Mouse (Mus musculus) midbrain, embryonic 16.5 days (tissue): ENCODE measurements at regions not wholly inside any gene's neighbourhood (a gene's known extent, or its start where the extent isn't known, plus 50 kb on each side); places are given as distances from the start of the nearest gene placed in this dataset.
A peak's percentile ranks its signal among the peaks of the same experiment; 100 is the strongest.

Experiments
- ATAC-seq: fragments of 200-750 bp; cut with Nextera tagmentation; 2 replicates; pipeline ENCODE4 v1.8.0; 2017; ENCODE audit warnings: moderate TSS enrichment
- H3K27ac ChIP-seq: fragments of 300-500 bp; sonication (generic); 2 replicates; pipeline ENCODE4 v1.5.1; 2014; ENCODE audit warnings: mild to moderate bottlenecking, low read length, mixed read lengths
- H3K27me3 ChIP-seq: fragments of 300-500 bp; sonication (generic); 2 replicates; pipeline ENCODE4 v1.6.1; 2014; ENCODE audit warnings: low read depth, low read length, mixed read lengths; ENCODE audit not compliant: control insufficient read depth, insufficient read depth
- H3K36me3 ChIP-seq: fragments of 300-500 bp; sonication (generic); 2 replicates; pipeline ENCODE4 v1.6.1; 2014; ENCODE audit warnings: mild to moderate bottlenecking, low read length, moderate library complexity, mixed read lengths; ENCODE audit not compliant: control insufficient read depth, insufficient read depth
- H3K4me1 ChIP-seq: fragments of 300-500 bp; sonication (generic); 2 replicates; pipeline ENCODE4 v1.6.1; 2014; ENCODE audit warnings: mild to moderate bottlenecking, low read length, mixed read lengths; ENCODE audit not compliant: control insufficient read depth, insufficient read depth
- H3K4me2 ChIP-seq: fragments of 300-500 bp; sonication (generic); 2 replicates; pipeline ENCODE4 v1.6.1; 2014; ENCODE audit warnings: mild to moderate bottlenecking, low read length, mixed read lengths
- H3K4me3 ChIP-seq: fragments of 300-500 bp; sonication (generic); 2 replicates; pipeline ENCODE4 v1.5.1; 2014; ENCODE audit warnings: low read depth, mild to moderate bottlenecking, low read length, moderate library complexity, mixed read lengths
- H3K9ac ChIP-seq: fragments of 300-500 bp; sonication (generic); 2 replicates; pipeline ENCODE4 v1.6.1; 2014; ENCODE audit warnings: low read depth, low read length, mixed read lengths
- H3K9me3 ChIP-seq: fragments of 300-500 bp; sonication (generic); replicated peaks from 2 replicates; pipeline ENCODE4 v1.6.1; 2014; ENCODE audit warnings: mild to moderate bottlenecking, low read length, mixed read lengths; ENCODE audit not compliant: control insufficient read depth, poor library complexity, severe bottlenecking
- WGBS: fragments of 180-500 bp; shearing (Covaris S2); extraction: QIAGEN DNeasy Blood & Tissue Kit; methylation state at CpG from one replicate; pipeline ENCODE4 v1.1.7; 2014; 5-methylcytosine and 5-hydroxymethylcytosine counted together

GRCm38 (mm10) chr2:106149701-106150100 lies 146.4 kb upstream of the Dnajc24 start:
- Histone ChIP-seq H3K27ac (no peak overlapping the region), H3K9ac (no peak overlapping the region), H3K9me3 (no peaks in the 10 kb centered on the region), H3K4me2 (no peak overlapping the region), H3K27me3 (no peaks in the 10 kb centered on the region), H3K4me1 (no peaks in the 10 kb centered on the region), H3K36me3 (no peaks in the 10 kb centered on the region), H3K4me3 (no peak overlapping the region)
- 26% methylated on average over 3 of the region's 3 CpGs for WGBS
- ATAC-seq = no peak

DNA sequence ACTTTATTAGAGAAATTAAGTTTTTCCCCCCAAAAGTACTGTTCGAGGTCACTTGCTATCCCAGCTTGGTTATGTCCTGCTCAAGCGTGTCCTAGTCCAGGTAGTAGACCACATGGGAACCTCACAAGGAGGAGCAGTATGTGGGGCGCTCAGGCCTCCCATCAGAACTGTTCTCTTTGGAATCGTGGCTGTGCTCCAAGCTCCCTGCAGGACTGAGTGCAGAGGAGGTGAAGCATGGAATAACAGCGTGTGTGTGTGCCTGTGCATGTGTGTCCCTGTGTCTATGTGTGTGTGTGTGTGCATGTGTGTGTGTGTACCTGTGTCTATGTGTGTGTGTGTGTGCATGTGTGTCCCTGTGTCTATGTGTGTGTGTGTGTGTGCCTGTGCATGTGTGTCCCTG lies 137.6 kb upstream of the Dnajc24 start:
- Histone ChIP-seq H3K4me3 (no peak overlapping the region), H3K4me1 (no peaks in the 10 kb centered on the region), H3K36me3 (no peaks in the 10 kb centered on the region), H3K9me3 (no peaks in the 10 kb centered on the region), H3K27ac (no peak overlapping the region), H3K27me3 (no peaks in the 10 kb centered on the region), H3K9ac (no peak overlapping the region), H3K4me2 (no peak overlapping the region)
- ATAC-seq = no peak
- 86% methylated on average over 5 of the region's 5 CpGs for WGBS

DNA sequence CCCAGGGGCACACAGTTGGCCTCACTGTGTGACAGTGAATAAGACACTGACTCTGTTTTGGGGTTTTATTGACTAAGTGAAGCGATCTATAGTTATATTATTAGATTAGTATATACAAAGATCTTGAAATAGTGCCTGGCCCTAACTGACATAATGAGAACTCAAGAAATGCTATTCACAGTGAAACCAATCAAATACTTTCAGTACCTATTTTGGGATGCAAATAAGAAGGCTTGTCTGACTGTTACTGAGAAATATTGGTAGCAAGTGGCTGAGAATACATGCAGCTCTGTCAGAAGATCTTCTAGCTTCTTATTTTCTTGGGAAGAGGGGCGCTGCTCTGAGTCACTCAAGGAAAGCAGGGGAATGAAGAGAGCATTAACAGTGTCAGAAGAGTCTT lies 97.7 kb upstream of the Dnajc24 start:
- Histone ChIP-seq H3K4me2 (no peak overlapping the region), H3K4me1 (no peaks in the 10 kb centered on the region), H3K9ac (no peak overlapping the region), H3K27ac (no peak overlapping the region), H3K4me3 (no peak overlapping the region), H3K9me3 (no peaks in the 10 kb centered on the region), H3K27me3 (no peaks in the 10 kb centered on the region), H3K36me3 (no peaks in the 10 kb centered on the region)
- no peak for ATAC-seq
- 94% methylated on average over 2 of the region's 2 CpGs for WGBS

DNA sequence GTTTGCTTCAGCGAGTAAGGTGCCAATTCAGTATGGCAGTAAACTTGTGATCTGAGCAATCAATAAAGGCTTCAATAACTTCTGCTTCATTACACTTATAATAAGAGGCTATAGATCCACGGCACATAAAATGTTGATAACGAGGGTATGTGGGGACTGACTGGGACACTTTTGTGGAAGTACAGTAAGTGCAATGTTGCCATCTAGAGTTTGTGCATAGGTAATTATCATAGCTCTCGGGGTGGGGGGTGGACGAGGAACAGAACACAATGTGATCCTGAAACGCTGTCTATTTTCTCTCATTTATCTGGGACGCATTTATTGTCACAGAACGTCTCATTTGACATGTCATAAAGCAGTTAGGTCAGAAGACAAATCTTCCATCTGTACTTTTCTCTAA lies 82.8 kb upstream of the Dnajc24 start:
- Histone ChIP-seq H3K36me3 (no peaks in the 10 kb centered on the region), H3K9me3 (no peaks in the 10 kb centered on the region), H3K27me3 (no peaks in the 10 kb centered on the region; the same call in 1 of the 2 replicates), H3K4me3 (no peak overlapping the region), H3K9ac (no peak overlapping the region), H3K27ac (no peak overlapping the region), H3K4me2 (no peak overlapping the region), H3K4me1 (no peaks in the 10 kb centered on the region)
- 29% methylated on average over 8 of the region's 8 CpGs for WGBS
- no peak for ATAC-seq

DNA sequence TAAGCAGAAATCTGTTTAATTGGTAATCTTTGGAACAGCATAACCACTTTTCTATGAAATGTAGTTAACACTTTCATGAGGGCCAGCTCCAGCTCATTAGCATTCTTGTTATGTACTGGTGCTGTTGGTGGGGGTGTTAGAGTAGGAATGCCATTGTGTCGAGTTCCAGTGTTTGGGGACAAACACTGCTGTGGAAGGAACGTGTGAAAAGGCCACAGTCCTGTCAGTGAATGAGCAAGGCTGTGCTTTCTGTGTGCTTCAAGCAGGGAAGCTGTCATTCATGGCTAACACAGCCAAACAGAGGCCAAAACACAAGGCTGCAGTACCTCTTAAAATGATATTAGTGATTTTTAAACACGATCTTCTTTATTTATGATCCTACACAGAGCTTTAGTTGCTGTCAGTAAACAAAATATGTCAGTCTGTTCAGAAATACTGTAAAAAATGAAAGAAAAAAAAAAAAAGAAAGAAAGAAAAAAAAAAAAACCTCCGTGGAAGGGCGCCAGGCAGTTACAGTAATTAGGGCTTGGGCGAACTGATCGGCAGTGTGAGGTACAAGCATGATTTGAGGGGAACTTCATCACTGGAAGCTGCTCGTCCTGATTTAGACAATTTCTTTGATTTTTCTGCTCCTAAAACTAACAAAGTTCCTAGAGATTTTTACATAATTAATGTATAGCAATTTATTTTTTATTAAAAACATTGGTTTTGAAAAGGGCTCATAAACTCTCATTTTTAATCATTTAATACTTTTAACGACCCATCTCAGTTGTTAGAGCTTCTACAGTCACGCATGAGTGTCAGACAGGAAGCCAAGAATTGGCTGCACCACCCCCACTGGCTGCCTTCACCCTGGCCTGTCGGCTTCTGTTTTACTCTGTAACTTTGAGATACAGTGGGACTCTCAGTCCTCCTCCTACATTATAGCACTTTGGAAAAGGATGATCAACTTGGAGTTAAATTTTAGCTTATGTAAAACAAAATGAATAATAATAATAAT lies 80.8 kb upstream of the Dnajc24 start:
- no peaks in the 10 kb centered on the region; the same call in 1 of the 2 replicates for H3K27me3 ChIP-seq
- H3K9ac ChIP-seq = no peak overlapping the region
- peak; percentile 89 for ATAC-seq
- no peaks in the 10 kb centered on the region for H3K36me3 ChIP-seq
- H3K9me3 ChIP-seq = no peaks in the 10 kb centered on the region
- H3K4me1 ChIP-seq = no peaks in the 10 kb centered on the region
- no peak overlapping the region for H3K4me3 ChIP-seq
- no peak overlapping the region for H3K27ac ChIP-seq
- peak overlapping the region; percentile 18; the same call in 1 of the 2 replicates for H3K4me2 ChIP-seq
- WGBS = 6% methylated on average over 11 of the region's 11 CpGs

- H3K27ac ChIP-seq = no peak overlapping the region
- H3K4me1 ChIP-seq = no peaks in the 10 kb centered on the region
- H3K27me3 ChIP-seq = no peaks in the 10 kb centered on the region; the same call in 1 of the 2 replicates
- no peak overlapping the region for H3K4me3 ChIP-seq
- H3K4me2 ChIP-seq = no peak overlapping the region
- H3K36me3 ChIP-seq = no peaks in the 10 kb centered on the region
- H3K9me3 ChIP-seq = no peaks in the 10 kb centered on the region
- 32% methylated on average over 8 of the region's 8 CpGs for WGBS
- no peak overlapping the region for H3K9ac ChIP-seq
- ATAC-seq = no peak
Measured at GRCm38 (mm10) chr2:106083001-106083400, 79.7 kb upstream of the Dnajc24 start.

DNA sequence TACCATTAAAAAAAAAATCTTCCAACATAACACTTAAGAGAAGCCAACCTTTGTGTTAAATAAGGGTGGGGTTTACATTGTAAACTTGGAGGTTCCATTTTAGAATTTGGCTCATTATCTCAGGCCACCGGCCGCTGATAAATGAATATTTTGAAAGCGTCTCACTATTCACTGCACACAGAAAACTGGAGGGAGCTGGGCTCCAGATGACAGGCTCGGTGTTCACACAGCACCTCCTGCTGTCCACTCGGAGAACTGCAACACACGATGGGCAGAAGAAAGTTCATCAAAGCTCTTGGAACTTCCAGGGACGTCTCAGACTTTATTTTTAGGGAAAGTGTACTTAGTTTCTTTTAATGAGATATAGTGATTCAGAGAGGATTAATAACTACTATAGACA lies 78.6 kb upstream of the Dnajc24 start:
- 2% methylated on average over 7 of the region's 7 CpGs for WGBS
- ATAC-seq = no peak

GRCm38 (mm10) chr2:106080626-106081025 lies 77.3 kb upstream of the Dnajc24 start:
- H3K4me2 ChIP-seq = no peak overlapping the region
- no peaks in the 10 kb centered on the region for H3K36me3 ChIP-seq
- no peak for ATAC-seq
- no peak overlapping the region for H3K4me3 ChIP-seq
- no peaks in the 10 kb centered on the region for H3K27me3 ChIP-seq
- no peak overlapping the region for H3K9ac ChIP-seq
- no peak overlapping the region for H3K27ac ChIP-seq
- WGBS = 48% methylated on average over 9 of the region's 9 CpGs
- no peaks in the 10 kb centered on the region for H3K4me1 ChIP-seq
- H3K9me3 ChIP-seq = no peaks in the 10 kb centered on the region

More for the DNA sequence above, 78.6 kb upstream of the Dnajc24 start:
- no peak overlapping the region for H3K4me3 ChIP-seq
- no peak overlapping the region for H3K27ac ChIP-seq
- H3K4me2 ChIP-seq = no peak overlapping the region
- H3K27me3 ChIP-seq = no peaks in the 10 kb centered on the region; the same call in 1 of the 2 replicates
- no peaks in the 10 kb centered on the region for H3K9me3 ChIP-seq
- H3K9ac ChIP-seq = no peak overlapping the region
- no peaks in the 10 kb centered on the region for H3K36me3 ChIP-seq
- no peaks in the 10 kb centered on the region for H3K4me1 ChIP-seq

- Histone ChIP-seq H3K9me3 (no peaks in the 10 kb centered on the region), H3K36me3 (no peaks in the 10 kb centered on the region), H3K27me3 (no peaks in the 10 kb centered on the region), H3K4me1 (no peaks in the 10 kb centered on the region), H3K4me3 (no peak overlapping the region), H3K9ac (no peak overlapping the region), H3K27ac (no peak overlapping the region), H3K4me2 (no peak overlapping the region)
- 12% methylated on average over 3 of the region's 3 CpGs for WGBS
- ATAC-seq = no peak
Measured at GRCm38 (mm10) chr2:106078591-106078990, 75.2 kb upstream of the Dnajc24 start.
